Mouse (Mus musculus) C2C12 (cell line): ENCODE measurements around the gene Slc9a1. TPM values are rescaled to one million over a fixed set of nuclear protein-coding genes. Genes with fewer than 3 reads are reported as not detected.

Experiments used
- H3K27me3 ChIP-seq: one replicate; pipeline ENCODE4 v1.6.1; 2011; ENCODE audit not compliant: control insufficient read depth, insufficient read depth, insufficient read length
- H3K36me3 ChIP-seq: one replicate; pipeline ENCODE4 v1.6.1; 2011; ENCODE audit not compliant: control insufficient read depth, insufficient read depth
- H3K4me3 ChIP-seq: one replicate; pipeline ENCODE4 v1.5.1; 2011; ENCODE audit warnings: mild to moderate bottlenecking, control low read depth; ENCODE audit not compliant: poor library complexity, insufficient read depth, severe bottlenecking
- H3K79me2 ChIP-seq: one replicate; pipeline ENCODE4 v1.6.1; 2011; ENCODE audit not compliant: control insufficient read depth, insufficient read depth
- H3K79me3 ChIP-seq: one replicate; pipeline ENCODE4 v1.6.1; 2011; ENCODE audit warnings: low read depth, control low read depth
- H3ac ChIP-seq: one replicate; pipeline ENCODE3; 2011; ENCODE audit warnings: low read depth; ENCODE audit not compliant: control insufficient read depth, insufficient read length
- CEBPB ChIP-seq: IDR thresholded peaks from one replicate; pipeline ENCODE4 v1.6.1; 2011; ENCODE audit warnings: low read depth, mild to moderate bottlenecking, control low read depth, moderate library complexity
- CTCF ChIP-seq: IDR thresholded peaks from one replicate; pipeline ENCODE4 v1.5.1; 2011; ENCODE audit not compliant: control insufficient read depth, insufficient read depth, insufficient read length
- FOSL1 ChIP-seq: IDR thresholded peaks from one replicate; pipeline ENCODE4 v1.8.0; 2011; ENCODE audit warnings: mild to moderate bottlenecking, low read length; ENCODE audit not compliant: poor library complexity, insufficient read depth, severe bottlenecking
- MAX ChIP-seq: IDR thresholded peaks from one replicate; pipeline ENCODE4 v1.6.1; 2011; ENCODE audit warnings: mild to moderate bottlenecking, control low read depth
- MYOD1 ChIP-seq: IDR thresholded peaks from one replicate; pipeline ENCODE4 v1.6.1; 2011; ENCODE audit warnings: low read depth; ENCODE audit not compliant: control insufficient read depth, insufficient read length
- MYOG ChIP-seq: IDR thresholded peaks from one replicate; pipeline ENCODE4 v1.6.1; 2011; ENCODE audit not compliant: control insufficient read depth, insufficient read length; ENCODE audit errors: extremely low read depth
- USF1 ChIP-seq: IDR thresholded peaks from one replicate; pipeline ENCODE4 v1.6.1; 2011; ENCODE audit warnings: low read depth, mild to moderate bottlenecking, control low read depth, moderate library complexity
- polyA plus RNA-seq: library from polyadenylated mRNA; unstranded; fragments of >200 nt; fragmentation: generic; extraction: Trizol; gene quantifications from one replicate; pipeline ENCODE4 v1.2.1, GENCODE M21; 2012; ENCODE audit warnings: missing spikeins

The Slc9a1 gene
- polyA plus RNA-seq, 1 experiment = 19.4 TPM

- TF ChIP-seq CTCF (no peak), MYOG (no peak), MAX (no peak), MYOD1 (no peak), FOSL1 (no peak), CEBPB (no peak), USF1 (no peak)
- H3K79me3 ChIP-seq = no peaks in the 10 kb centered on the region
- no peak overlapping the region for H3ac ChIP-seq
- H3K79me2 ChIP-seq = no peaks in the 10 kb centered on the region
- H3K36me3 ChIP-seq = no peaks in the 10 kb centered on the region
- no peak overlapping the region for H3K4me3 ChIP-seq
- H3K27me3 ChIP-seq = no peaks in the 10 kb centered on the region
Measured at GRCm38 (mm10) chr4:133439460-133440376, 70.2 kb downstream of the Slc9a1 start.

- no peaks in the 10 kb centered on the region for H3K36me3 ChIP-seq
- no peaks in the 10 kb centered on the region for H3K79me2 ChIP-seq
- no peak overlapping the region for H3K4me3 ChIP-seq
- TF ChIP-seq MYOG (no peak), CTCF (no peak), MAX (no peak), FOSL1 (no peak), MYOD1 (no peak), CEBPB (no peak), USF1 (no peak)
- H3K27me3 ChIP-seq = no peaks in the 10 kb centered on the region
- H3ac ChIP-seq = no peak overlapping the region
- H3K79me3 ChIP-seq = no peaks in the 10 kb centered on the region
Measured at GRCm38 (mm10) chr4:133440377-133440795, 70.9 kb downstream of the Slc9a1 start.

- no peaks in the 10 kb centered on the region for H3K36me3 ChIP-seq
- no peaks in the 10 kb centered on the region for H3K79me2 ChIP-seq
- no peaks in the 10 kb centered on the region for H3K79me3 ChIP-seq
- no peak overlapping the region for H3ac ChIP-seq
- H3K27me3 ChIP-seq = no peaks in the 10 kb centered on the region
- no peak overlapping the region for H3K4me3 ChIP-seq
- TF ChIP-seq MAX (no peak), MYOG (no peak), USF1 (no peak), MYOD1 (no peak), FOSL1 (no peak), CTCF (no peak), CEBPB (no peak)
Measured at GRCm38 (mm10) chr4:133442194-133442593, 72.7 kb downstream of the Slc9a1 start.

GRCm38 (mm10) chr4:133443085-133443484 lies 73.6 kb downstream of the Slc9a1 start:
- no peaks in the 10 kb centered on the region for H3K79me3 ChIP-seq
- H3K36me3 ChIP-seq = no peaks in the 10 kb centered on the region
- no peak overlapping the region for H3ac ChIP-seq
- TF ChIP-seq CEBPB (no peak), CTCF (no peak), MAX (no peak), MYOG (no peak), FOSL1 (no peak), MYOD1 (no peak)
- H3K79me2 ChIP-seq = no peaks in the 10 kb centered on the region
- no peaks in the 10 kb centered on the region for H3K27me3 ChIP-seq
- no peak overlapping the region for H3K4me3 ChIP-seq

- TF ChIP-seq MAX = no peak
- TF ChIP-seq USF1 = no peak
- TF ChIP-seq MYOG = no peak
- TF ChIP-seq FOSL1 = no peak
- TF ChIP-seq CTCF = no peak
- no peak for TF ChIP-seq MYOD1
- no peak for TF ChIP-seq CEBPB
- Histone ChIP-seq H3K79me3 (no peaks in the 10 kb centered on the region), H3K4me3 (no peak overlapping the region), H3K79me2 (no peaks in the 10 kb centered on the region), H3K27me3 (no peaks in the 10 kb centered on the region), H3K36me3 (no peaks in the 10 kb centered on the region), H3ac (no peak overlapping the region)
Measured at GRCm38 (mm10) chr4:133445727-133446126, 76.2 kb downstream of the Slc9a1 start.
